Mouse (Mus musculus): ENCODE data around the gene Mknk2. TPM values are rescaled to one million over a fixed set of nuclear protein-coding genes. Genes with fewer than 3 reads are reported as not detected.
A peak's percentile ranks its signal among the peaks of the same experiment; 100 is the strongest.

Mknk2 gene
- polyA plus RNA-seq, 1 experiment from 2014 or later = 60.1 TPM

DNA sequence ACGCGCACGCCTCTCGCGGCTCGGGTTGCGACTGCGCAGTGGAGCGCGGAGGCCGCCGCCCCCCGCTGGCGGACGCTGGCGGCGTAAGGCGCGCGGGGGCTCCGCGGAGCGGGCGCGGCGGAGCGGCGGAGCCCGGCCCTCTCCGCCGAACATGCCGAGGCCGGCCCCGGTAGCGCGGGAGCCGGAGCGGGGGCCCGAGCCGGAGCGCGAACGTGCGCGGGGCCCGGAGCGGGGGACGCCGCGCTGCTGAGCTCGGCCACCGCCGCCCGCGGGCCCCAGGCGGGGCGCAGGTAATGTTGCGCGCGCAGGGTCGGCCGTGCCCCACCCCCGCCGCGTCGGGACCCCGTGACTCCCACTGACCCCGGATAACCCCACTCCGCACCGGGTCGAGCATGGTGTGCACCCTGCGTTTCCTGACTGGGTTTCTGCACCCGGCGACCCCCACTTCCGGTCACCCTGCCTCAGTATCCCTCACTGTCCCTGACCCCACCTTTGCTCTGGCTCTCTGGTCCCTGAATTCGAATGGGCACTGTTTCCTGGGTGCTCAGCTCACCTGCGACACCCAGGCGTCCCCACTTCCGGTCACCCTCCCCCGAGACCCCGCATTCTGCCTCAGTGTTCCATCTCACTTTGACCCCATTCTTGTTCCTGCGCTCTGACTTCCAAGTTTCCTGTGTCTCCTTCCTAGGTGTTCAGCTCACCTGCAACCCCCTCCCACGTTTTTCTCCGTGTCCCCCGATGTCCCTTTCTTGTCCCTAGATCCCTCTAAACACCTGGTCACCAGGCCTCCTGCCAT, 55.1 kb downstream of the Mknk2 start, which contains the start of gene Csnk1g2:
Csnk1g2 (plus strand) TSS at position 178 of the 796 bp plus-strand sequence.
- peak within 1 kb of the TSS; percentile 83 for H3K4me3 ChIP-seq (replicated peaks)
- H3K9me3 ChIP-seq = no peaks in the 10 kb centered on the region
- peaks cover 43% of the 10 kb centered on the region for H3K4me1 ChIP-seq (replicated peaks)
- H3K9ac ChIP-seq (replicated peaks) = peak within 1 kb of the TSS; percentile 92
- WGBS = under 1% methylated on average over 83 of the region's 85 CpGs
- peak within 1 kb of the TSS; percentile 99 for H3K4me2 ChIP-seq (replicated peaks)
- peak within 1 kb of the TSS; percentile 96 for H3K27ac ChIP-seq
- peak; percentile 25 for ATAC-seq
- H3K27me3 ChIP-seq = no peaks in the 10 kb centered on the region
- no peaks in the 10 kb centered on the region; the same call in 1 of the 2 replicates for H3K36me3 ChIP-seq

DNA sequence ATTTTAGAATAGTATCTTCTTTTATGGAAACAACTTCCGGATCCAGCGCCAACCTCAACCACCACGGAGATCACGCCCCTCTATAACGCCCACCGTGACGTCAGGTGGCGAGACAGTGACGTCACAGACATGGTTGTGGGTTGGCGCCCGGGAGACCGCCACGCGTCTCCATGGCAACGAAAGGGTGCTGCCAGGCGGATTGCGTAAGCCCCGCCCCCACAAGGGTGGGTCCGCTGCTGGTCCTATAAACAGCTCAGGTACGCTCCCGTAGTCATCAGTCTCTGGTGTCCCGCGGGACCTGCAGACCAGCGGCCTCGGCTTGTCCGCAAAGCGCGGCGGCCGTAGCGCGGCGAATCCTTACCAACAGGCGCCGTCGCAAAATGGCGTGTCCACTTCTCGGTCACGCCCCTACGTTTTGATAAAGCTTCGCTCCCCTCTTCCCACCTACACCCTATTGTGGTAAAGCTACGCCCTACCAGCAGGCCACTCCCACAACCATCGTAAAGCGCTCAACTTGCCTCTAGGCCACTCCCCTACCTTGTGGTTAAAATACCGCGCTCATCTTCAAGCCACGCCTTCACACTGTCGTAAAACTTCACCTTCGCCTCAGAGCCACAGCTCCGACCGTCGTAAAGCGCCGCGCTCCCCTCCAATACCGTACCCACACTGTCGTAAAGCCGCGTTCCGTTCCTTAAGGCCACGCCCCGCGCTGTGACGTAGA, 55.8 kb downstream of the Mknk2 start:
- Histone ChIP-seq H3K4me3 (replicated peaks) (peak overlapping the region; percentile 83), H3K27me3 (no peaks in the 10 kb centered on the region), H3K36me3 (no peaks in the 10 kb centered on the region; the same call in 1 of the 2 replicates), H3K27ac (peak overlapping the region; percentile 96), H3K4me1 (replicated peaks) (peaks cover 36% of the 10 kb centered on the region), H3K4me2 (replicated peaks) (peak overlapping the region; percentile 70), H3K9ac (replicated peaks) (peak overlapping the region; percentile 92), H3K9me3 (no peaks in the 10 kb centered on the region)
- whole genome bisulfite sequencing = 0% methylated on average over 64 of the region's 64 CpGs
- ATAC-seq = peak; percentile 96

DNA sequence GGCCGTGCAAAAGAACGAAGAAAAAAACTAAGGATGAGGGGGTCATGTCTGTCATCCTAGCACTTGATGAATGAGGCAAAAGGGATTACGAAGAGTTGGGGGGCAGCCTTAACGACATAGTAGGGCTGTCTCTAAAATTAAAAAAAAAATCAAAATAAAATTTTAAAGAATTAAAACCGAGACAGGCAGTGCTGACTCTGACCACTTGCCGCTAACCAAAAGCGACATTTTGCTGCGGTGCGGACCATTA, 56.3 kb downstream of the Mknk2 start:
- Histone ChIP-seq H3K36me3 (no peaks in the 10 kb centered on the region; the same call in 1 of the 2 replicates), H3K9ac (replicated peaks) (peak overlapping the region; percentile 65), H3K9me3 (no peaks in the 10 kb centered on the region), H3K27me3 (no peaks in the 10 kb centered on the region), H3K27ac (peak overlapping the region; percentile 96), H3K4me1 (replicated peaks) (peaks cover 36% of the 10 kb centered on the region), H3K4me2 (replicated peaks) (peak overlapping the region; percentile 70), H3K4me3 (replicated peaks) (peak overlapping the region; percentile 83)
- ATAC-seq = no peak
- 4% methylated on average over 9 of the region's 9 CpGs for WGBS

DNA sequence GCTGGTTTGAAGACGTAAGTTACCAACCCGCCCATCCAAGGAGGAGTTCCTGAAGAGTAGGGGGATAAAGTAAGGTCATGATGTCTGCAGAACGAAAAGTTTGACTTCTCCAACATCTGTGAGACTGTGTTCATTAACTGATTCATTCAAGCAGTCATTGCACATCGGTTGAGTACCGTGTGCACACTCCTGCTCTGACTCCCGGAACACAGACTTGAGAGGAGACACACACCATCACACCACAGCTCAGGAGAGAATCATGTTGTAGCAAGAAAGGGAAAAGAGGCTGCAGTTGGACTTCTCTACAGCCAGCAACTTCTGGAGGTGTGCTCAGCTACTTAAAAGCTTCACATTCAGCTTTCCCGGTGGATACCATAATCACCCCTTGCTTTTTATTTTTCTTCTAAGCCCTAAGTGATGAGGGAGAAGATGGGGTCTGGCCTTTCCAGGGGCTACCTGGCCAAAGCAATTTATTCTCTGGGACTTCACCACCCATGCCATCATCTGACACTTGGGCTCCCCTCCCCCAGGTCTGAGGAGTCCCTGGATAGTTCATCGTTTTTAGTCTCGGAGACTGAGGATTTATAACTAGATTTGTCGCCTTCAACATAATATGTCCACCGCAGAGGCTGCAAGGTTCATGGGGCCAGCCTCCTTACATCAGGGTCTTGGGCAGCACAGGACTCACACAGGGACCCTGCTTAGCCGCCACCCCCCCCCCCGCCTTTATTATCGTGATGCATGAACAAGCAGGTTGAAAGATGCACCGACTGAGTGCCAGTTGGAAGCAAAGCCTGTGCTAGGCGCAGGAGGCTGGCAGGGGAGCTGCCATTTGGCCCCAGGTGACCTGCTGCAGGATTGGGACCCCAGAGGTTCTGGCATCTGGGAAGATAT, 56.9 kb downstream of the Mknk2 start:
- Histone ChIP-seq H3K4me3 (replicated peaks) (peak overlapping the region; percentile 83), H3K27me3 (no peaks in the 10 kb centered on the region), H3K27ac (peak overlapping the region; percentile 96), H3K4me1 (replicated peaks) (peaks cover 35% of the 10 kb centered on the region), H3K36me3 (peaks cover 4% of the 10 kb centered on the region), H3K4me2 (replicated peaks) (peak overlapping the region; percentile 70), H3K9me3 (no peaks in the 10 kb centered on the region), H3K9ac (replicated peaks) (peak overlapping the region; percentile 65)
- no peak for ATAC-seq
- 48% methylated on average over 16 of the region's 16 CpGs for whole genome bisulfite sequencing

DNA sequence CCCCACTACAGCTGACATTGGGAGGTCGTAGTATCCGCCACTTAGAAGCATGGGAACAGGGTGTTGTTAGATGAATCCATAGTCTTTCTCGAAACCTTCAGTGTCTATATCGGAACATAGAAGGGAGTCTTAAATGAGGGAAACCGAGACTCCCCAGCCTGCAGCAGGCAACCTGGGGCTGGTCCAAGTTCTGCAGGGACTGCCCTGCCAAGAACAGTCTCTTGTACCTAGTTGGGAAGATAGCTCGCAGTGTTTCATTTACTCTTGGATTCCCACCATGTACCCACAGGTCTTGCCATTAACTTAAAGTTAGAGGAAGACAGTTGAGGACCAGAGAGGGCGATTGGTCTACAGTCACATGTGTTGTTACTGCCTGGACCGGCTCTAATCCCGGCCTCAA, 57.5 kb downstream of the Mknk2 start:
- Histone ChIP-seq H3K9ac (replicated peaks) (no peak overlapping the region), H3K4me3 (replicated peaks) (no peak overlapping the region), H3K27me3 (no peaks in the 10 kb centered on the region), H3K9me3 (no peaks in the 10 kb centered on the region), H3K36me3 (peaks cover 11% of the 10 kb centered on the region), H3K27ac (no peak overlapping the region), H3K4me2 (replicated peaks) (no peak overlapping the region), H3K4me1 (replicated peaks) (peaks cover 29% of the 10 kb centered on the region)
- ATAC-seq = no peak
- 89% methylated on average over 9 of the region's 9 CpGs for WGBS

DNA sequence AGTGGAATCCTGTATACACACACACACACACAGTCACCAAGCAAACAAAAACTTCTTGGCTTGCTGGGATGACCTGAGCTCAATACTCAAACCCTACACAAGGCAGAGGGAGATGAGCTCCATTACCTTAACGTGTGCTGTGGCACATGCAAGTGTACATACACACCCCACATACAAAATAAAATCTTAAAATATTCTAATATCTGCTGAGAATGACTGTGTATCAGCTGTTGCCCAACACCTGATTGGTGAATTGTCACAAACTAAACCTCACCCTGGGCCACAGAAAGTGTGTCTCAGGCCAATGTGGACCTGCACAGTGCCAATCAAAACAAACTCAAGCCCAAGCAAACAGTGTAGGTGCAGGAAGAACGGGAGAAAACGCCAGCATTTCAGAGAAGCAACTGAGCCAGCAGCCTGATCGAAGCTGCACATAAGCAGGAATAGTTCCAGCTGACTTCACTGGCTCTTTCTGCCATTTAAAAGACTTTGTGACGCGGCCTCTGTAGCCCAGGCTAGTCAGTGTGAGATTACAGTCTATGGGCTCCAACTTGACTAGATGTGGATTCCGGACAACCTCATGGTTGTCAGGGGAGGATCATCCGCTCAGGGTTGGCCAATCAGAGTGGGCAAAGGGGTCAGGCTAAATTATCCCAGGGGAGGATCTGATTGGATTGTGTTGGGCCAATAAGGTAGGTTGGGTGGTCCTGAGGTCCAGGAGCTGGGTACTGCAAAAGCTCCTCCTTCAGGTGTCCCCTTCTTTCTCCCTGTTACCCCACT, 58.3 kb downstream of the Mknk2 start:
- Histone ChIP-seq H3K36me3 (peaks cover 18% of the 10 kb centered on the region), H3K4me3 (replicated peaks) (no peak overlapping the region), H3K27ac (no peak overlapping the region), H3K4me2 (replicated peaks) (no peak overlapping the region), H3K9ac (replicated peaks) (no peak overlapping the region), H3K27me3 (no peaks in the 10 kb centered on the region), H3K9me3 (no peaks in the 10 kb centered on the region), H3K4me1 (replicated peaks) (peaks cover 22% of the 10 kb centered on the region)
- WGBS = 32% methylated on average over 8 of the region's 8 CpGs
- no peak for ATAC-seq

DNA sequence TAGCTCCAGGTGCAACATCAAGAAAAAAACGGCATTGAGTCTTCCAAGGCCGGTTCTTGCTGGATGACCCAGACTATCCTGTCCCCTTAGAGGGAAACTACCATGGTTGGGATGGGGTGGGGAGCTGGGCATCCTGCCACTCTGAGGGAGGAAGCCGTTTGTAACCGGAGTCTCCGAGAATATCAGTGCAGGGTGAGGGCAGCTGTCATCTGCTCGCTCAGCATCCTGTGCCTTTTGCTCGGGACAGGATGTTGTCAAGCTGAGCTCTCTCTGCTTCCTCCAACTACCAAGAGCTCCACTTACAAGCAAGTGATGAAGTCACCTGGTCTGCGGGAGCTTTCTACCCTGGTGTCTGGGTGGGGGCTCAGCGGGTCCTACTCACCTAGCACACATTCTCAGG, 59.7 kb downstream of the Mknk2 start:
- Histone ChIP-seq H3K36me3 (peaks cover 31% of the 10 kb centered on the region), H3K27ac (no peak overlapping the region), H3K27me3 (no peaks in the 10 kb centered on the region), H3K4me3 (replicated peaks) (no peak overlapping the region), H3K4me2 (replicated peaks) (no peak overlapping the region), H3K9ac (replicated peaks) (no peak overlapping the region), H3K9me3 (no peaks in the 10 kb centered on the region), H3K4me1 (replicated peaks) (peaks cover 8% of the 10 kb centered on the region)
- no peak for ATAC-seq
- 86% methylated on average over 9 of the region's 9 CpGs for WGBS

Other genes starting within 250 kb of the Mknk2 start
- gene Tcf3, start 244.5 kb downstream of the Mknk2 start, polyA plus RNA-seq (2015; fragmentation: Nextera tagmentation; extraction: Ambion mirVana) = 67.7 and 82.3 TPM in 2 replicates
- 2.6 and 3.0 TPM in 2 replicates for gene Onecut3, start 183.3 kb downstream of the Mknk2 start, polyA plus RNA-seq (2015; fragmentation: Nextera tagmentation; extraction: Ambion mirVana)
- 0.94 and 1.1 TPM in 2 replicates for gene Atp8b3, start 139.0 kb downstream of the Mknk2 start, polyA plus RNA-seq (2015; fragmentation: Nextera tagmentation; extraction: Ambion mirVana)
- 28.8 and 32.6 TPM in 2 replicates for gene Rexo1, start 116.6 kb downstream of the Mknk2 start, polyA plus RNA-seq (2015; fragmentation: Nextera tagmentation; extraction: Ambion mirVana)
- 3.7 and 4.5 TPM in 2 replicates for gene Klf16, start 100.8 kb downstream of the Mknk2 start, polyA plus RNA-seq (2015; fragmentation: Nextera tagmentation; extraction: Ambion mirVana)
- 78.5 and 93.4 TPM in 2 replicates for gene Abhd17a, start 87.8 kb downstream of the Mknk2 start, polyA plus RNA-seq (2015; fragmentation: Nextera tagmentation; extraction: Ambion mirVana)
- 60.2 and 60.3 TPM in 2 replicates for gene Scamp4, start 75.2 kb downstream of the Mknk2 start, polyA plus RNA-seq (2015; fragmentation: Nextera tagmentation; extraction: Ambion mirVana)
- gene Adat3, start 75.2 kb downstream of the Mknk2 start, polyA plus RNA-seq (2015; fragmentation: Nextera tagmentation; extraction: Ambion mirVana) = 6.1 and 7.6 TPM in 2 replicates
- 4.0 and 4.9 TPM in 2 replicates for gene Gm49322, start 72.1 kb downstream of the Mknk2 start, polyA plus RNA-seq (2015; fragmentation: Nextera tagmentation; extraction: Ambion mirVana)
- 73.8 and 115 TPM in 2 replicates for gene Csnk1g2, start 55.3 kb downstream of the Mknk2 start, polyA plus RNA-seq (2015; fragmentation: Nextera tagmentation; extraction: Ambion mirVana)
- 60.9 and 80.6 TPM in 2 replicates for gene Btbd2, start 21.0 kb downstream of the Mknk2 start, polyA plus RNA-seq (2015; fragmentation: Nextera tagmentation; extraction: Ambion mirVana)
- gene Mob3a, start 23.9 kb upstream of the Mknk2 start, polyA plus RNA-seq (2015; fragmentation: Nextera tagmentation; extraction: Ambion mirVana) = 58.3 and 58.5 TPM in 2 replicates
- 37.8 and 39.2 TPM in 2 replicates for gene Izumo4, start 24.1 kb upstream of the Mknk2 start, polyA plus RNA-seq (2015; fragmentation: Nextera tagmentation; extraction: Ambion mirVana)
- gene Ap3d1, start 64.2 kb upstream of the Mknk2 start, polyA plus RNA-seq (2015; fragmentation: Nextera tagmentation; extraction: Ambion mirVana) = 94.5 and 96.3 TPM in 2 replicates
- 19.3 and 23.3 TPM in 2 replicates for gene Dot1l, start 77.1 kb upstream of the Mknk2 start, polyA plus RNA-seq (2015; fragmentation: Nextera tagmentation; extraction: Ambion mirVana)
- 64.1 and 64.9 TPM in 2 replicates for gene Sf3a2, start 120.1 kb upstream of the Mknk2 start, polyA plus RNA-seq (2015; fragmentation: Nextera tagmentation; extraction: Ambion mirVana)
- 131 and 150 TPM in 2 replicates for gene Plekhj1, start 120.5 kb upstream of the Mknk2 start, polyA plus RNA-seq (2015; fragmentation: Nextera tagmentation; extraction: Ambion mirVana)
- not detected in 2 replicates for gene Amh, start 127.1 kb upstream of the Mknk2 start, polyA plus RNA-seq (2015; fragmentation: Nextera tagmentation; extraction: Ambion mirVana)
- 0.28 and 0.43 TPM in 2 replicates for gene Jsrp1, start 135.4 kb upstream of the Mknk2 start, polyA plus RNA-seq (2015; fragmentation: Nextera tagmentation; extraction: Ambion mirVana)
- gene Oaz1, start 148.5 kb upstream of the Mknk2 start, polyA plus RNA-seq (2015; fragmentation: Nextera tagmentation; extraction: Ambion mirVana) = 1,319 and 1,425 TPM in 2 replicates
- 1.5 and 1.9 TPM in 2 replicates for gene Lingo3, start 165.9 kb upstream of the Mknk2 start, polyA plus RNA-seq (2015; fragmentation: Nextera tagmentation; extraction: Ambion mirVana)
- 249 and 254 TPM in 2 replicates for gene Lsm7, start 177.1 kb upstream of the Mknk2 start, polyA plus RNA-seq (2015; fragmentation: Nextera tagmentation; extraction: Ambion mirVana)
- 56.9 and 61.1 TPM in 2 replicates for gene Sppl2b, start 177.2 kb upstream of the Mknk2 start, polyA plus RNA-seq (2015; fragmentation: Nextera tagmentation; extraction: Ambion mirVana)
- gene Tmprss9, start 193.7 kb upstream of the Mknk2 start, polyA plus RNA-seq (2015; fragmentation: Nextera tagmentation; extraction: Ambion mirVana) = 0.15 and 0.31 TPM in 2 replicates
- gene Timm13, start 222.9 kb upstream of the Mknk2 start, polyA plus RNA-seq (2015; fragmentation: Nextera tagmentation; extraction: Ambion mirVana) = 331 TPM in 2 replicates
- gene Lmnb2, start 240.1 kb upstream of the Mknk2 start, polyA plus RNA-seq (2015; fragmentation: Nextera tagmentation; extraction: Ambion mirVana) = 46.9 and 48.2 TPM in 2 replicates